In genomic region chr16:23127673-23128375, GRCm38 (mm10) we compare ENCODE assay signal across 8 mouse cellular contexts. TPM values are rescaled to one million over a fixed set of nuclear protein-coding genes. Genes with fewer than 3 reads are reported as not detected.
DNase-seq lines count a peak whose midpoint lies in the region; ATAC-seq and TF ChIP-seq lines count a peak whose summit lies in the region.

Gene Rfc4, minus strand, starts transcription at chr16:23127737.

- H3K9ac ChIP-seq in heart, embryonic 15.5 days, result peak within 1 kb of the TSS; percentile 97
- H3K9ac ChIP-seq in liver, embryonic 14.5 days (replicated peaks), result peak within 1 kb of the TSS; percentile 95
- peak within 1 kb of the TSS; percentile 89 for H3K9ac ChIP-seq in stomach, embryonic 15.5 days

- H3K4me3 ChIP-seq in forebrain, embryonic 10.5 days, result peak within 1 kb of the TSS; percentile 71
- peak within 1 kb of the TSS; percentile 95 for H3K4me3 ChIP-seq in heart, embryonic 15.5 days
- H3K4me3 ChIP-seq in liver, embryonic 14.5 days (ENCODE audit: insufficient read depth in 1 of 2, low read depth in 2 of 2, low read length in 2 of 2), result peak within 1 kb of the TSS; percentile 76 to 94
- peak within 1 kb of the TSS; percentile 73 for H3K4me3 ChIP-seq in stomach, embryonic 15.5 days (replicated peaks)

- H3K27me3 ChIP-seq in forebrain, embryonic 10.5 days (ENCODE audit: poor library complexity, severe bottlenecking), result no peaks in the 10 kb centered on the region
- no peaks in the 10 kb centered on the region for H3K27me3 ChIP-seq in heart, embryonic 15.5 days
- no peaks in the 10 kb centered on the region for H3K27me3 ChIP-seq in liver, embryonic 14.5 days (ENCODE audit: control insufficient read depth, insufficient read depth, low read length)
- H3K27me3 ChIP-seq in stomach, embryonic 15.5 days (replicated peaks), result no peaks in the 10 kb centered on the region

- peak; percentile 51 for TF ChIP-seq CTCF in liver, embryonic 14.5 days (IDR thresholded peaks at IDR 0.05; ENCODE audit: low read depth)

- peaks cover 28% of the 10 kb centered on the region for H3K36me3 ChIP-seq in forebrain, embryonic 10.5 days (replicated peaks)
- H3K36me3 ChIP-seq in heart, embryonic 15.5 days, result peaks cover 10% of the 10 kb centered on the region; the same call in 1 of the 2 replicates
- H3K36me3 ChIP-seq in liver, embryonic 14.5 days (replicated peaks; ENCODE audit: control insufficient read depth, insufficient read depth, low read depth), result peaks cover 15% of the 10 kb centered on the region
- no peaks in the 10 kb centered on the region for H3K36me3 ChIP-seq in stomach, embryonic 15.5 days

- peak; percentile 93 for ATAC-seq in CD4-positive, CD25-positive, alpha-beta regulatory T cell, adult 4 months
- ATAC-seq in heart, embryonic 15.5 days (replicated peaks; ENCODE audit: insufficient number of reproducible peaks, insufficient read depth, low FRiP score, low read depth), result peak; percentile 91
- peak; percentile 97 for ATAC-seq in liver, embryonic 14.5 days (ENCODE audit: insufficient read depth)
- ATAC-seq in stomach, embryonic 15.5 days (ENCODE audit: insufficient read depth, low FRiP score, low read depth), result peak; percentile 93

- H3K27ac ChIP-seq in forebrain, embryonic 10.5 days, result peak within 1 kb of the TSS; percentile 95
- peak within 1 kb of the TSS; percentile 99 for H3K27ac ChIP-seq in heart, embryonic 15.5 days
- peak within 1 kb of the TSS; percentile 97 for H3K27ac ChIP-seq in liver, embryonic 14.5 days
- H3K27ac ChIP-seq in stomach, embryonic 15.5 days, result peak within 1 kb of the TSS; percentile 98

- peak within 1 kb of the TSS; percentile 93 for H3K4me2 ChIP-seq in heart, embryonic 15.5 days
- peak within 1 kb of the TSS; percentile 97 for H3K4me2 ChIP-seq in liver, embryonic 14.5 days (ENCODE audit: low read depth)
- peak within 1 kb of the TSS; percentile 76 for H3K4me2 ChIP-seq in stomach, embryonic 15.5 days

- peak; percentile 83 for DNase-seq in c-Kit-negative CD71-positive TER-119-positive erythroid progenitor cells, embryonic 14.5 days (ENCODE audit: low read depth, low spot score)
- peak; percentile 91 for DNase-seq in forebrain, embryonic 10.5 days (ENCODE audit: extremely low spot score, low spot score)
- peak; percentile 91 to 93 for DNase-seq in kidney, postnatal 25 days
- DNase-seq in liver, embryonic 14.5 days (ENCODE audit: low read depth in 3 of 3, low spot score in 3 of 3), result peak; percentile 78 to 85 (median 79)
- DNase-seq in neural tube, embryonic 10.5 days (ENCODE audit: extremely low spot score, low spot score), result peak; percentile 93

- no peak for TF ChIP-seq EP300 in liver, embryonic 14.5 days (IDR thresholded peaks at IDR 0.05; ENCODE audit: low read depth)

- WGBS in forebrain, embryonic 10.5 days, result under 1% methylated on average over 51 of the region's 51 CpGs
- under 1% methylated on average over 51 of the region's 51 CpGs for WGBS in heart, embryonic 15.5 days
- WGBS in liver, embryonic 14.5 days (ENCODE audit: insufficient replicate concordance), result under 1% methylated on average over 51 of the region's 51 CpGs
- under 1% methylated on average over 51 of the region's 51 CpGs for WGBS in stomach, embryonic 15.5 days

- peaks cover 20% of the 10 kb centered on the region for H3K4me1 ChIP-seq in forebrain, embryonic 10.5 days
- H3K4me1 ChIP-seq in heart, embryonic 15.5 days (replicated peaks), result peaks cover 19% of the 10 kb centered on the region
- peaks cover 10 to 12% of the 10 kb centered on the region in 2 experiments; a peak in 3 of 4 replicates for H3K4me1 ChIP-seq in liver, embryonic 14.5 days (replicated peaks; ENCODE audit: control insufficient read depth in 2 of 2, insufficient read depth in 2 of 2, low read length in 1 of 2)
- H3K4me1 ChIP-seq in stomach, embryonic 15.5 days, result peaks cover 10% of the 10 kb centered on the region; the same call in 1 of the 2 replicates

- H3K9me3 ChIP-seq in forebrain, embryonic 10.5 days, result no peaks in the 10 kb centered on the region
- H3K9me3 ChIP-seq in heart, embryonic 15.5 days (replicated peaks), result no peaks in the 10 kb centered on the region
- H3K9me3 ChIP-seq in liver, embryonic 14.5 days (ENCODE audit: control insufficient read depth, low read length), result no peaks in the 10 kb centered on the region
- no peaks in the 10 kb centered on the region for H3K9me3 ChIP-seq in stomach, embryonic 15.5 days

RNA-seq across cellular contexts. Expression of gene Rfc4, which starts in this region (rescaled TPM):
- polyA plus RNA-seq in CD4-positive, CD25-positive, alpha-beta regulatory T cell, adult 4 months (2017; shearing (Covaris generic)), result 10 to 100 TPM; 38.4 to 51.1 TPM
- polyA plus RNA-seq in forebrain, embryonic 10.5 days (2016; fragmentation: Nextera tagmentation; extraction: Ambion mirVana), result 257 and 263 TPM in 2 replicates
- 71.6 and 74.4 TPM in 2 replicates for polyA plus RNA-seq in heart, embryonic 15.5 days (2015; fragmentation: Nextera tagmentation; extraction: Ambion mirVana)
- 6.5 and 17.1 TPM in 2 replicates for polyA plus RNA-seq in liver, embryonic 14.5 days (2012; rRNA removed)
- polyA plus RNA-seq in liver, embryonic 14.5 days (2014; fragmentation: Nextera tagmentation; extraction: Ambion mirVana), result 177 and 178 TPM in 2 replicates
- 109 and 117 TPM in 2 replicates for polyA plus RNA-seq in stomach, embryonic 15.5 days (2015; fragmentation: Nextera tagmentation; extraction: Ambion mirVana)

Comparison
In these comparisons a context has a peak if more than half of its experiments do, and no peak if none do; other contexts are left out.
1. Peak in every context shown above with its lines: DNase-seq, ATAC-seq, H3K4me3 ChIP-seq and H3K27ac ChIP-seq.